Mouse (Mus musculus) MEL (cell line): ENCODE measurements around the gene Gm9999. TPM values are rescaled to one million over a fixed set of nuclear protein-coding genes. Genes with fewer than 3 reads are reported as not detected.

Experiments
- DNase-seq: peaks from one replicate; pipeline ENCODE4 v3.0.0; 2011; ENCODE audit warnings: low read depth, low spot score
- H3K27ac ChIP-seq: 2 replicates; pipeline ENCODE4 v1.5.1; 2012; ENCODE audit warnings: low read depth, mild to moderate bottlenecking, control low read depth, low read length, moderate library complexity; ENCODE audit not compliant: control insufficient read depth
- H3K27me3 ChIP-seq, 2 experiments: fragments of 150-350 bp in 1 of 2; sonication (generic) in 1 of 2; 2 replicates each; pipeline ENCODE4 v1.6.1; 2012; ENCODE audit warnings: low read length in 2 of 2, mild to moderate bottlenecking in 2 of 2, improper control_type of control experiment in 1 of 2, moderate library complexity in 1 of 2; ENCODE audit not compliant: insufficient read depth in 2 of 2, control insufficient read depth in 1 of 2
- H3K36me3 ChIP-seq, 2 experiments: 2 replicates each; pipeline ENCODE4 v1.6.1; 2012 to 2014; ENCODE audit warnings: low read length in 2 of 2, improper control_type of control experiment in 1 of 2, inconsistent platforms in 1 of 2, mild to moderate bottlenecking in 1 of 2; ENCODE audit not compliant: insufficient read depth in 2 of 2, control insufficient read depth in 1 of 2
- H3K4me1 ChIP-seq, 2 experiments: fragments of 150-350 bp in 1 of 2; sonication (generic) in 1 of 2; 2 replicates each; pipeline ENCODE4 v1.6.1; 2012; ENCODE audit warnings: low read length in 2 of 2, improper control_type of control experiment in 1 of 2, mild to moderate bottlenecking in 1 of 2; ENCODE audit not compliant: insufficient read depth in 2 of 2, control insufficient read depth in 1 of 2
- H3K4me3 ChIP-seq, 2 experiments: fragments of 150-350 bp in 1 of 2; sonication (generic) in 1 of 2; 2 replicates each; pipeline ENCODE4 v1.5.1; 2012; ENCODE audit warnings: low read depth in 2 of 2, low read length in 2 of 2, mild to moderate bottlenecking in 2 of 2, moderate library complexity in 2 of 2, control low read depth in 1 of 2, improper control_type of control experiment in 1 of 2; ENCODE audit not compliant: control insufficient read depth in 1 of 2, insufficient read depth in 1 of 2
- H3K79me2 ChIP-seq: 2 replicates; pipeline ENCODE4 v1.6.1; 2012; ENCODE audit warnings: mild to moderate bottlenecking, low read length, moderate library complexity; ENCODE audit not compliant: control insufficient read depth, poor library complexity, insufficient read depth
- H3K9ac ChIP-seq: 2 replicates; pipeline ENCODE4 v1.6.1; 2012; ENCODE audit warnings: low read depth, mild to moderate bottlenecking, control low read depth, low read length, moderate library complexity; ENCODE audit not compliant: control insufficient read depth, poor library complexity, severe bottlenecking
- H3K9me3 ChIP-seq: fragments of 150-350 bp; sonication (generic); replicated peaks from 2 replicates; pipeline ENCODE4 v1.6.1; 2012; ENCODE audit warnings: mild to moderate bottlenecking, low read length, improper control_type of control experiment, moderate library complexity; ENCODE audit not compliant: insufficient read depth
- BHLHE40 ChIP-seq: IDR thresholded peaks from 2 replicates; pipeline ENCODE4 v1.6.1; 2012; ENCODE audit warnings: low read depth, mild to moderate bottlenecking, inconsistent platforms, low read length, improper control_type of control experiment, borderline replicate concordance
- CHD2 ChIP-seq: IDR thresholded peaks from 2 replicates; pipeline ENCODE4 v1.6.1; 2011; ENCODE audit warnings: low read length, improper control_type of control experiment
- ELF1 ChIP-seq: IDR thresholded peaks from 2 replicates; pipeline ENCODE4 v1.6.1; 2014; ENCODE audit warnings: low read depth, mild to moderate bottlenecking, inconsistent platforms, low read length, improper control_type of control experiment, moderate library complexity
- EP300 ChIP-seq, 2 experiments: IDR thresholded peaks; 2 replicates each; pipeline ENCODE4 v1.6.1; 2011; ENCODE audit warnings: improper control_type of control experiment in 2 of 2, low read length in 2 of 2, low read depth in 1 of 2, mild to moderate bottlenecking in 1 of 2
- ETS1 ChIP-seq: IDR thresholded peaks from 2 replicates; pipeline ENCODE4 v1.6.1; 2012; ENCODE audit warnings: low read depth, mild to moderate bottlenecking, inconsistent platforms, low read length, improper control_type of control experiment, moderate library complexity
- GATA1 ChIP-seq: IDR thresholded peaks from 2 replicates; pipeline ENCODE4 v1.6.1; 2011; ENCODE audit warnings: low read depth, low read length, improper control_type of control experiment
- HCFC1 ChIP-seq: IDR thresholded peaks from 2 replicates; pipeline ENCODE4 v1.6.1; 2012; ENCODE audit warnings: low read depth, mild to moderate bottlenecking, inconsistent platforms, low read length, improper control_type of control experiment, moderate library complexity
- JUND ChIP-seq: IDR thresholded peaks from 2 replicates; pipeline ENCODE4 v1.6.1; 2011; ENCODE audit warnings: low read depth, mild to moderate bottlenecking, improper control_type of control experiment, low read length
- MAFK ChIP-seq: IDR thresholded peaks from 2 replicates; pipeline ENCODE4 v1.6.1; 2011; ENCODE audit warnings: low read depth, mild to moderate bottlenecking, low read length, improper control_type of control experiment, borderline replicate concordance
- MAX ChIP-seq: IDR thresholded peaks from 2 replicates; pipeline ENCODE4 v1.6.1; 2011; ENCODE audit warnings: low read length, improper control_type of control experiment
- MAZ ChIP-seq: IDR thresholded peaks from 2 replicates; pipeline ENCODE4 v1.6.1; 2012; ENCODE audit warnings: low read depth, mild to moderate bottlenecking, inconsistent platforms, low read length, improper control_type of control experiment
- MXI1 ChIP-seq: IDR thresholded peaks from 2 replicates; pipeline ENCODE4 v1.6.1; 2011; ENCODE audit warnings: mild to moderate bottlenecking, low read depth, low read length, improper control_type of control experiment
- NELFE ChIP-seq: IDR thresholded peaks from 2 replicates; pipeline ENCODE4 v1.6.1; 2011; ENCODE audit warnings: low read depth, low read length, improper control_type of control experiment
- NRF1 ChIP-seq: IDR thresholded peaks from 2 replicates; pipeline ENCODE4 v1.6.1; 2014; ENCODE audit warnings: low read depth, mild to moderate bottlenecking, inconsistent platforms, low read length, improper control_type of control experiment, moderate library complexity; ENCODE audit not compliant: poor library complexity, insufficient read depth, severe bottlenecking
- POLR2A ChIP-seq, 2 experiments: IDR thresholded peaks; 2 replicates each; pipeline ENCODE4 v1.6.1; 2011 to 2012; ENCODE audit warnings: low read length in 2 of 2, mild to moderate bottlenecking in 2 of 2, control low read depth in 1 of 2, improper control_type of control experiment in 1 of 2, low read depth in 1 of 2, moderate library complexity in 1 of 2; ENCODE audit not compliant: control insufficient read depth in 1 of 2, insufficient read depth in 1 of 2, poor library complexity in 1 of 2
- POLR2AphosphoS2 ChIP-seq: IDR thresholded peaks from 2 replicates; pipeline ENCODE4 v1.6.1; 2011; ENCODE audit warnings: low read length, improper control_type of control experiment
- POLR2AphosphoS5 ChIP-seq: IDR thresholded peaks from 2 replicates; pipeline ENCODE4 v1.6.1; 2012; ENCODE audit warnings: low read depth, borderline replicate concordance, mild to moderate bottlenecking, inconsistent platforms, low read length, moderate library complexity, mixed read lengths
- RCOR1 ChIP-seq: IDR thresholded peaks from 2 replicates; pipeline ENCODE4 v1.6.1; 2012; ENCODE audit warnings: low read depth, mild to moderate bottlenecking, inconsistent platforms, low read length, improper control_type of control experiment
- SIN3A ChIP-seq: IDR thresholded peaks from 2 replicates; pipeline ENCODE4 v1.6.1; 2012; ENCODE audit warnings: low read length, improper control_type of control experiment, inconsistent platforms
- SMC3 ChIP-seq: IDR thresholded peaks from 2 replicates; pipeline ENCODE4 v1.6.1; 2011; ENCODE audit warnings: low read depth, low read length, improper control_type of control experiment
- TBP ChIP-seq: IDR thresholded peaks from 2 replicates; pipeline ENCODE4 v1.8.0; 2011; ENCODE audit warnings: low read depth, low read length, improper control_type of control experiment
- TCF12 ChIP-seq: IDR thresholded peaks from 2 replicates; pipeline ENCODE4 v1.6.1; 2014; ENCODE audit warnings: low read depth, mild to moderate bottlenecking, inconsistent platforms, low read length, improper control_type of control experiment, moderate library complexity
- UBTF ChIP-seq: IDR thresholded peaks from 2 replicates; pipeline ENCODE4 v1.6.1; 2012; ENCODE audit warnings: low read depth, mild to moderate bottlenecking, inconsistent platforms, low read length, improper control_type of control experiment, moderate library complexity, borderline replicate concordance; ENCODE audit not compliant: insufficient read depth
- USF1 ChIP-seq: IDR thresholded peaks from 2 replicates; pipeline ENCODE4 v1.6.1; 2014; ENCODE audit warnings: low read depth, mild to moderate bottlenecking, inconsistent platforms, low read length, improper control_type of control experiment, moderate library complexity
- USF2 ChIP-seq, 2 experiments: IDR thresholded peaks; 2 replicates each; pipeline ENCODE4 v1.6.1; 2011 to 2012; ENCODE audit warnings: improper control_type of control experiment in 2 of 2, low read length in 2 of 2, borderline replicate concordance in 1 of 2, inconsistent platforms in 1 of 2, low read depth in 1 of 2, mild to moderate bottlenecking in 1 of 2; ENCODE audit not compliant: insufficient read depth in 1 of 2
- ZC3H11A ChIP-seq: IDR thresholded peaks from 2 replicates; pipeline ENCODE4 v1.6.1; 2012; ENCODE audit warnings: low read depth, mild to moderate bottlenecking, inconsistent platforms, low read length, improper control_type of control experiment
- ZKSCAN1 ChIP-seq: IDR thresholded peaks from 2 replicates; pipeline ENCODE4 v1.6.1; 2012; ENCODE audit warnings: low read depth, mild to moderate bottlenecking, inconsistent platforms, low read length, improper control_type of control experiment, moderate library complexity
- ZMIZ1 ChIP-seq: IDR thresholded peaks from 2 replicates; pipeline ENCODE4 v1.6.1; 2012; ENCODE audit warnings: low read depth, mild to moderate bottlenecking, inconsistent platforms, low read length, improper control_type of control experiment, moderate library complexity
- polyA plus RNA-seq, 2 experiments: library from polyadenylated mRNA; stranded (reverse) in 1 of 2; unstranded in 1 of 2; fragments of >175 nt in 1 of 2; fragments of >200 nt in 1 of 2; gene quantifications; 2 replicates each; pipeline versions ENCODE4 v1.2.1 to v1.2.4; 2012; ENCODE audit warnings: low replicate concordance in 2 of 2, low read depth in 1 of 2; ENCODE audit not compliant: insufficient read length in 2 of 2, insufficient read depth in 1 of 2, missing spikeins in 1 of 2
- total RNA-seq: library from RNA; depleted of rRNA; stranded (reverse); fragments of 300-350 nt; gene quantifications from 2 replicates; pipeline ENCODE4 v1.2.3, GENCODE M21; 2012

The Gm9999 gene
- total and polyA plus RNA-seq, 3 experiments: not detected

DNA sequence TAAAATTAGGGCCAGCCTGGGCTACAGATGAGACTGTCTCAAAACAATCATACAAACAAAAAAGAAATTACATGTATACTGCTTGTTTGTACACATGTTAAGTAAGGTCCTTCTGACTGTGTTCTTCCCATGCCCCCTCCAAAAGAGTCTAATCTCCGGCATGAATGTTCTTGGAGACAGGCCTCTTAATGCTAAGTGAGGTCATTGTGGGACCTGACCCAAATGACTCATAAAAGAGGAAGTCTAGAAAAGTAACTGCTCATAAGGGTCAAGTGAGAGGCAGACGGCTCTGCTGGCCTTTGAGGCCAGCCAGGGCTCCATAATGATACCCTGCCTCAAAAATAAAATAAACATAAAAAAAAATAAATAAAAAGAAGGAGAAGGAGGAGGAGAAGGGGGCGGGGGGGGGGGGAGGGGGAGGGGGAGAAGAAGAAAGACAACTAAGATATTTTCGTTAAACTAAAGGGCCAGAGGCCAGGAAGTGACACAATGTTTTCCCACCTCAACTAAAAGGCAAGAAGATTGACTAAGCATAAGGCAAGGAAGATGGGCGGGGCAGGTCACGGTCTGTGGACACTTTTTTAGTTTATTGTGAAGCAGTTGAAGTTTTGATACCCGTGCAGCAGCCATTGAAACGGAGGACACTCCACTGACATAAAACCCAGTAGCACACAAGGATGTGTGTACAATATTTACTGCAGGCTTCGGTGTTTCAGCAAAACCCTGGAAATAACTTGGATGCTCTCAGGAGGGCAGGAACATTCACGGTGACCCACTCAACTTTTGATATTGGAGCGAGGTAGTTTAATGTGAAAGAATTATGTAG is 31.4 kb downstream of the Gm9999 start:
- peaks cover 0 to 13% of the 10 kb centered on the region in 2 experiments; a peak in 2 of 4 replicates for H3K36me3 ChIP-seq
- peaks cover 6 to 7% of the 10 kb centered on the region in 2 experiments for H3K4me1 ChIP-seq
- H3K79me2 ChIP-seq: no peaks in the 10 kb centered on the region
- H3K9ac ChIP-seq: peak overlapping the region; percentile 49
- TF ChIP-seq MXI1 (peak; percentile 45; the same call in 1 of the 2 replicates), GATA1 (no peak), BHLHE40 (no peak), NELFE (no peak), MAZ (no peak), CHD2 (no peak), ELF1 (no peak), ZKSCAN1 (no peak), POLR2AphosphoS2 (no peak), UBTF (no peak), TBP (no peak), ETS1 (peak; percentile 53), POLR2A (IDR thresholded peaks at IDR 0.05; ENCODE audit: control insufficient read depth in 1 of 2, insufficient read depth in 1 of 2, low read depth in 1 of 2, low read length in 2 of 2, poor library complexity in 1 of 2) (no peak), EP300 (IDR thresholded peaks at IDR 0.05; ENCODE audit: low read depth in 1 of 2, low read length in 2 of 2) (peak in 1 of 2 experiments; percentile 61; a peak in 2 of 4 replicates), MAFK (no peak), JUND (peak; percentile 39; the same call in 1 of the 2 replicates), MAX (no peak), SIN3A (0 out of 2 replicates have a peak, but pooled peaks have one; percentile 42)
- peak overlapping the region; percentile 46 to 47 for H3K4me3 ChIP-seq
- H3K27ac ChIP-seq: peak overlapping the region; percentile 55
- no peaks in the 10 kb centered on the region for H3K9me3 ChIP-seq
- H3K27me3 ChIP-seq: no peaks in the 10 kb centered on the region
- peak; percentile 63 for DNase-seq

GRCm38 (mm10) chr7:47015390-47016065 is 32.1 kb downstream of the Gm9999 start:
- no peaks in the 10 kb centered on the region for H3K79me2 ChIP-seq
- no peaks in the 10 kb centered on the region for H3K27me3 ChIP-seq
- H3K4me3 ChIP-seq: peak overlapping the region; percentile 46 to 47
- peak; percentile 98 for DNase-seq
- no peaks in the 10 kb centered on the region for H3K9me3 ChIP-seq
- peaks cover 6 to 7% of the 10 kb centered on the region in 2 experiments for H3K4me1 ChIP-seq
- peak overlapping the region; percentile 49 for H3K9ac ChIP-seq
- peak overlapping the region; percentile 55 for H3K27ac ChIP-seq
- H3K36me3 ChIP-seq: peaks cover 0 to 13% of the 10 kb centered on the region in 2 experiments; a peak in 2 of 4 replicates
- peak; percentile 11; the same call in 1 of the 2 replicates for TF ChIP-seq CHD2
- peak; percentile 23; the same call in 1 of the 2 replicates for TF ChIP-seq NRF1
- peak; percentile 78 for TF ChIP-seq RCOR1
- TF ChIP-seq EP300 (IDR thresholded peaks at IDR 0.05; ENCODE audit: low read depth in 1 of 2, low read length in 2 of 2): peak; percentile 83 to 87
- peak; percentile 30; the same call in 1 of the 2 replicates for TF ChIP-seq ELF1
- peak; percentile 92 for TF ChIP-seq TCF12
- peak; percentile 36; the same call in 1 of the 2 replicates for TF ChIP-seq HCFC1
- TF ChIP-seq USF1: peak; percentile 38
- peak; percentile 81 for TF ChIP-seq SMC3
- TF ChIP-seq ETS1: peak; percentile 87
- TF ChIP-seq ZMIZ1: no peak
- no peak for TF ChIP-seq USF2 (IDR thresholded peaks at IDR 0.05; ENCODE audit: borderline replicate concordance in 1 of 2, insufficient read depth in 1 of 2, low read depth in 1 of 2, low read length in 2 of 2)
- TF ChIP-seq ZC3H11A: peak; percentile 86
- TF ChIP-seq MAFK: peak; percentile 58; the same call in 1 of the 2 replicates
- TF ChIP-seq NELFE: 0 out of 2 replicates have a peak, but pooled peaks have one; percentile 27
- TF ChIP-seq POLR2AphosphoS5: no peak
